Mouse (Mus musculus) hindbrain, embryonic 11.5 days (tissue): ENCODE results near the gene Apol8. TPM values are rescaled to one million over a fixed set of nuclear protein-coding genes. Genes with fewer than 3 reads are reported as not detected.
"Not testable (repeated sequence)": the region's sequence is repeated elsewhere in the genome, so short reads cannot be mapped to it uniquely, and the experiment has no call there.

ENCODE experiments used
- ATAC-seq: fragments of 200-750 bp; cut with Nextera tagmentation; 2 replicates; pipeline ENCODE4 v1.8.0; 2017; ENCODE audit warnings: mild to moderate bottlenecking, moderate TSS enrichment, moderate library complexity; ENCODE audit not compliant: low FRiP score
- DNase-seq: peaks from one replicate; pipeline ENCODE4 v3.0.0-alpha.2; 2015; ENCODE audit warnings: low spot score
- H3K27ac ChIP-seq: fragments of 300-500 bp; sonication (generic); 2 replicates; pipeline ENCODE4 v1.5.1; 2014; ENCODE audit warnings: mild to moderate bottlenecking, low read depth, low read length
- H3K27me3 ChIP-seq: fragments of 300-500 bp; sonication (generic); 2 replicates; pipeline ENCODE4 v1.6.1; 2014; ENCODE audit warnings: mild to moderate bottlenecking, low read length, moderate library complexity, mixed read lengths; ENCODE audit not compliant: control insufficient read depth, insufficient read depth
- H3K36me3 ChIP-seq: fragments of 300-500 bp; sonication (generic); 2 replicates; pipeline ENCODE4 v1.6.1; 2014; ENCODE audit warnings: mild to moderate bottlenecking, low read length, moderate library complexity, mixed read lengths; ENCODE audit not compliant: control insufficient read depth, insufficient read depth
- H3K4me1 ChIP-seq: fragments of 300-500 bp; sonication (generic); replicated peaks from 2 replicates; pipeline ENCODE4 v1.6.1; 2014; ENCODE audit warnings: low read length, mixed read lengths; ENCODE audit not compliant: control insufficient read depth, insufficient read depth
- H3K4me2 ChIP-seq: fragments of 300-500 bp; sonication (generic); replicated peaks from 2 replicates; pipeline ENCODE4 v1.6.1; 2014; ENCODE audit warnings: mild to moderate bottlenecking, low read depth, low read length
- H3K4me3 ChIP-seq: fragments of 300-500 bp; sonication (generic); 2 replicates; pipeline ENCODE4 v1.5.1; 2014; ENCODE audit warnings: low read depth, low read length
- H3K9ac ChIP-seq: fragments of 300-500 bp; sonication (generic); 2 replicates; pipeline ENCODE4 v1.6.1; 2014; ENCODE audit warnings: low read depth, low read length
- H3K9me3 ChIP-seq: fragments of 300-500 bp; sonication (generic); 2 replicates; pipeline ENCODE4 v1.6.1; 2016; ENCODE audit warnings: low read length; ENCODE audit not compliant: control insufficient read depth
- WGBS: fragments of 180-500 bp; shearing (Covaris S2); extraction: QIAGEN DNeasy Blood & Tissue Kit; methylation state at CpG from one replicate; pipeline ENCODE4 v1.1.7; 2014; 5-methylcytosine and 5-hydroxymethylcytosine counted together
- polyA plus RNA-seq: library from polyadenylated mRNA; unstranded; fragments of >200 nt; fragmentation: Nextera tagmentation; extraction: Ambion mirVana; gene quantifications from 2 replicates; pipeline ENCODE4 v1.2.1, GENCODE M21; 2014

Gene Apol8
- polyA plus RNA-seq, 1 experiment from 2014 or later = 0.06 TPM

DNA sequence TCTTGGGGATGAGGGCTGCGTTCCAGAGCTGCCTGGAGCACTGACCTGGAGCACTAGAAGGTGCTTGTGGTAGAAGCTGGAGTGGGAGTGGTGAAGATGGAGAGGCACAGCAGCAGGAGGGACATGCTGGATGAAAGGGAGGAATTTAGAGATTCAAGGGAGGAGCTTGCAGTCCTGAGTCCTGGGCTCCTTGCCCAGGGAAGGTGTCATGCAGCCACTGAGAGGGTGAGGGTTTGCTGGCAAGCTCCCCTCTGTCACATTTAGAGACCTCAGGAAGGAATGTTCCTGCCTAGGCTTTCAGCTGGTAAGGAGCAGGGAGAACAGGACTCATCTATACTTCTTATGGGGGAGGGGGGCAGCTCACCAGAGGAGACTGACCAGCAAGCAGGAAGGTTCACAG, 47.9 kb downstream of the Apol8 start:
- H3K9me3 ChIP-seq, H3K36me3 ChIP-seq, ATAC-seq, H3K4me3 ChIP-seq, DNase-seq, H3K4me1 ChIP-seq, H3K27ac ChIP-seq, H3K9ac ChIP-seq, H3K27me3 ChIP-seq, H3K4me2 ChIP-seq: not testable (repeated sequence)
- no CpG with 5 or more reads among the region's 1 CpGs for WGBS

DNA sequence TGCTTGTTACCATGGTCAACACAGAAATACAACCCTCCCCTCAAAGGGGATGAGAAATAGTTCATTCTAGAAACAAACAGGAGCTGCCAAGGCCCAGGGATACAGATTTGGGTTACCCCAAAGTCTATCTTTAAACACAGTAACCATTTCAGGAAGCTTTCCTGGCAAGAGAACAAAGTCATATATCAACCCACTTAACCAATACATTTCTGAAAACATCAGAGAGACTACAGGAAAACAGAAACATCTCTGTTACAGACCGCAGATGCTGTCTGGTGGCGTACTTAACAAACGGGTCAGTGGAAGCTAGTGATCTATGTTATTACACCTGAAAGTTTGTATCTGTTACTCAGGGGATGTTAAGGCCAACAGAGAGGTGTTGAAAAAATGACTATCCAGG, 51.5 kb downstream of the Apol8 start:
- H3K4me1 ChIP-seq, ATAC-seq, DNase-seq, H3K9ac ChIP-seq, H3K27ac ChIP-seq, H3K4me3 ChIP-seq, H3K9me3 ChIP-seq, H3K36me3 ChIP-seq, H3K4me2 ChIP-seq, H3K27me3 ChIP-seq: not testable (repeated sequence)
- 92% methylated on average over 3 of the region's 3 CpGs for WGBS

DNA sequence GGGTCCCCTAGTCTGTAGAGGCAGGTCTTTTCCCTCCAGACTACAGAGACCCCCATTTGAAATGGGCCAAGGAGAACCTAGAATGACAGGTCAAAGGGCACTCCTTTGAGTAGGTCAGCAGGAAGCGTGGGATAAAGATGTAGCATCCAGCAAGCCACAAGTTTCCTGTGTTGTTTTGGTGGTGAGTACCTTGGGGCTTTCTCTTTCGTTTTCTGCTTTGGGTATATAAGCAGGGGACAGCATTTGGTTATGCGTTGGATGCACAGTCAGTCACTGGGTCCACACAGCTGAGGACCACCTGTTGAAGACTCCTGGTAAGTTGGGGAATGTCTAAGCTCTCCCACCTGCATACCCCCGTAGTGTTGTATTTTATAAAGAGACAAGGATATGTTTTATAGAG, 58.1 kb downstream of the Apol8 start, which contains the start of gene Apol7e:
Apol7e (plus strand) TSS at position 202 of the 400 bp plus-strand sequence.
- 77% methylated on average over 4 of the region's 4 CpGs for WGBS
- not testable (repeated sequence) for ATAC-seq, H3K4me2 ChIP-seq, H3K9ac ChIP-seq, H3K9me3 ChIP-seq, H3K36me3 ChIP-seq, H3K4me3 ChIP-seq, H3K27ac ChIP-seq, H3K27me3 ChIP-seq, DNase-seq, H3K4me1 ChIP-seq

Other genes with a start within 250 kb of the Apol8 start
- not detected in 2 replicates for gene Apol11a, start 248.7 kb downstream of the Apol8 start, polyA plus RNA-seq
- gene Apol7c, start 223.7 kb downstream of the Apol8 start, polyA plus RNA-seq = not detected in 2 replicates
- gene 1700025B11Rik, start 195.1 kb downstream of the Apol8 start, polyA plus RNA-seq = not detected in 2 replicates
- 0.10 TPM in 1 of 2 replicates, not detected in the other for gene Apol10b, start 160.9 kb downstream of the Apol8 start, polyA plus RNA-seq
- gene Gm36245, start 157.7 kb downstream of the Apol8 start, polyA plus RNA-seq = not detected in 2 replicates
- gene Apol11b, start 113.7 kb downstream of the Apol8 start, polyA plus RNA-seq = not detected in 2 replicates
- gene Apol7e, start 58.1 kb downstream of the Apol8 start, polyA plus RNA-seq = not detected in 2 replicates
- gene Apol9b, start 28.0 kb downstream of the Apol8 start, polyA plus RNA-seq = not detected in 2 replicates
- gene Myh9, start 85.2 kb upstream of the Apol8 start, polyA plus RNA-seq = 20.7 and 29.8 TPM in 2 replicates
- gene Txn2, start 172.0 kb upstream of the Apol8 start, polyA plus RNA-seq = 251 and 253 TPM in 2 replicates
- 4.4 and 4.6 TPM in 2 replicates for gene Foxred2, start 199.7 kb upstream of the Apol8 start, polyA plus RNA-seq
- gene Eif3d, start 213.8 kb upstream of the Apol8 start, polyA plus RNA-seq = 246 and 250 TPM in 2 replicates